Mouse (Mus musculus): ENCODE results near the gene Txnrd3. TPM values are rescaled to one million over a fixed set of nuclear protein-coding genes. Genes with fewer than 3 reads are reported as not detected.
A peak's percentile ranks its signal among the peaks of the same experiment; 100 is the strongest.

Gene Txnrd3
- polyA plus RNA-seq, 1 experiment: 9.5 TPM

DNA sequence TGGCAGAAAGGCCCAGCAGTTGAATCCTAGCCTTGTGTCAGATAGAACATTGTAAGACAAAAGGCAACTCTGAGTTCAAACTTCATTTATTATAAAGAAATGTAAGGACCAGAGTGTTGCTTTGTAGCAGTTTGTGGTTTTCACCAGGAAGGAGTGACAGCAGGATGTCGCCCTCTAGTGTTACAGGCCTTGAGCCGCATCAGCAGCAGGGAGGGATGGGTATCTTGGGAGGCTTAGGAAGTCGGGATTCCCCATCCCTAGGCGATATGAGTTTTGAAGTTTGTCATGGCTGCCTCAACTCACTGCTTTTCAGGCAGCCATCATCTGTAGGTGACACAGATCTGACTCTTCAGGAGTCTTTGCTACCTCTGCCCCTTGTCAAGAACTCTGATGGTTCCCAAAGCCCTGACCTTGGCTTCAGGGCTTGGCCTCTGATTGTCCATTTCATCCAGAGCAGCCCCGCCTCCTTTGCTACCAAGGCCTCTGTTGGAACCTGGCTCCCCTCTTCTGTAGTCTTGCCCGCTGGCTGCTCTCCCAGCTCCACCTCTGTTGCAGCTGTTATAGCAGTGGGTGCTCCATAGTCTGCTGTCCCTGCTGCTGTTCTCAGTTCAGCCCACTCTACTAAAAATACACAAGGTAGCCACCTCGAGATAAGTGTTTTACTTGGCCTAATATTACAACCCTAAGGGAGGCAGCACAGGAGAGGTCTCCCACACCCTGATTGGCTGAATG lies 16.1 kb downstream of the Txnrd3 start:
- H3ac ChIP-seq (ENCODE audit: control insufficient read depth, insufficient read length): no peak overlapping the region
- no peak overlapping the region for H3K4me3 ChIP-seq
- H3K79me2 ChIP-seq (ENCODE audit: control insufficient read depth, insufficient read depth): no peaks in the 10 kb centered on the region
- peak overlapping the region; percentile 46 for H3K4me2 ChIP-seq (ENCODE audit: low read depth)
- H3K27me3 ChIP-seq (ENCODE audit: control insufficient read depth, insufficient read depth, insufficient read length): no peaks in the 10 kb centered on the region
- H3K36me3 ChIP-seq (ENCODE audit: control insufficient read depth, insufficient read depth): peaks cover 8% of the 10 kb centered on the region
- peak; percentile 53 to 73 (median 72) for TF ChIP-seq MYOG (IDR thresholded peaks at IDR 0.05; ENCODE audit: control insufficient read depth in 1 of 3, insufficient read depth in 1 of 3, insufficient read length in 2 of 3, low read depth in 2 of 3)
- no peak for TF ChIP-seq POLR2AphosphoS2 (IDR thresholded peaks at IDR 0.05; ENCODE audit: insufficient read length, low read depth)
- no peak for TF ChIP-seq USF1 (IDR thresholded peaks at IDR 0.05; ENCODE audit: low read depth)
- TF ChIP-seq POLR2A (IDR thresholded peaks at IDR 0.05; ENCODE audit: insufficient read length, low read depth): no peak
- TF ChIP-seq TCF12 (IDR thresholded peaks at IDR 0.05; ENCODE audit: insufficient read depth, poor library complexity, severe bottlenecking): no peak
- no peak for TF ChIP-seq E2F4 (IDR thresholded peaks at IDR 0.05; ENCODE audit: insufficient read depth)
- TF ChIP-seq MAX (IDR thresholded peaks at IDR 0.05; ENCODE audit: low read depth): no peak
- peak in 2 of 3 experiments; percentile 67 to 77 for TF ChIP-seq MYOD1 (IDR thresholded peaks at IDR 0.05; ENCODE audit: control insufficient read depth in 1 of 3, insufficient read length in 2 of 3, low read depth in 2 of 3)
- TF ChIP-seq REST (IDR thresholded peaks at IDR 0.05; ENCODE audit: insufficient read depth, insufficient read length): no peak
- no peak for TF ChIP-seq TCF3 (IDR thresholded peaks at IDR 0.05; ENCODE audit: insufficient read length, low read depth)
- no peak for TF ChIP-seq SRF (IDR thresholded peaks at IDR 0.05; ENCODE audit: control insufficient read depth, insufficient read length, low read depth)

DNA sequence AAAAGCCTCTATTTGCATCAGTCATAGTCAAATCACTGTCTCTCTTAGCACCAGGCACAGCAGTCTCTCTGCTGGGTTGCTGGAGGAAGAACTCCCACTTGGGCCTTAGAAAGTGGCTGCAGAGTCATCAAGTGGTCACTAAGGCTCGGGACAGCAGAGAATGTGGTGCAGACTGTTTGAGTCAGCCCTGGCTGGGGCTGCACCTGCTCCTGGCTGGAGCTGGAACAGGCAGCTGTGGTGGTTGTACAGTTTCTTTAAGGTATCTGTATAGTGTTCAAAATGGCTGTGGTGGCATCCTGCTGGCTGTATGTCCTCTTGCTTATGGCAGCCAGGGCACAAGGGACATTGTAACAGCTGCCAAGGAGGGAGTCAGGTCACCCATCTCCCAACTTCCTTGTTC lies 16.7 kb downstream of the Txnrd3 start:
- H3K4me3 ChIP-seq: no peak overlapping the region
- H3K27me3 ChIP-seq (ENCODE audit: control insufficient read depth, insufficient read depth, insufficient read length): no peaks in the 10 kb centered on the region
- H3K79me2 ChIP-seq (ENCODE audit: control insufficient read depth, insufficient read depth): no peaks in the 10 kb centered on the region
- H3K4me2 ChIP-seq (ENCODE audit: low read depth): peak overlapping the region; percentile 2
- TF ChIP-seq POLR2A (IDR thresholded peaks at IDR 0.05; ENCODE audit: insufficient read length, low read depth): no peak
- no peak for TF ChIP-seq USF1 (IDR thresholded peaks at IDR 0.05; ENCODE audit: low read depth)
- peak in 2 of 3 experiments; percentile 64 to 78 for TF ChIP-seq MYOD1 (IDR thresholded peaks at IDR 0.05; ENCODE audit: control insufficient read depth in 1 of 3, insufficient read length in 2 of 3, low read depth in 2 of 3)
- TF ChIP-seq CEBPB (IDR thresholded peaks at IDR 0.05; ENCODE audit: insufficient read depth, poor library complexity, severe bottlenecking): no peak
- no peak for TF ChIP-seq SRF (IDR thresholded peaks at IDR 0.05; ENCODE audit: control insufficient read depth, insufficient read length, low read depth)
- TF ChIP-seq MYOG (IDR thresholded peaks at IDR 0.05; ENCODE audit: control insufficient read depth in 1 of 3, insufficient read depth in 1 of 3, insufficient read length in 2 of 3, low read depth in 2 of 3): peak in 2 of 3 experiments; percentile 55 to 74
- no peak for TF ChIP-seq REST (IDR thresholded peaks at IDR 0.05; ENCODE audit: insufficient read depth, insufficient read length)
- TF ChIP-seq TCF3 (IDR thresholded peaks at IDR 0.05; ENCODE audit: insufficient read length, low read depth): no peak
- no peak for TF ChIP-seq E2F4 (IDR thresholded peaks at IDR 0.05; ENCODE audit: insufficient read depth)
- H3K36me3 ChIP-seq (ENCODE audit: control insufficient read depth, insufficient read depth): peaks cover 8% of the 10 kb centered on the region
- H3ac ChIP-seq (ENCODE audit: control insufficient read depth, insufficient read length): no peak overlapping the region

DNA sequence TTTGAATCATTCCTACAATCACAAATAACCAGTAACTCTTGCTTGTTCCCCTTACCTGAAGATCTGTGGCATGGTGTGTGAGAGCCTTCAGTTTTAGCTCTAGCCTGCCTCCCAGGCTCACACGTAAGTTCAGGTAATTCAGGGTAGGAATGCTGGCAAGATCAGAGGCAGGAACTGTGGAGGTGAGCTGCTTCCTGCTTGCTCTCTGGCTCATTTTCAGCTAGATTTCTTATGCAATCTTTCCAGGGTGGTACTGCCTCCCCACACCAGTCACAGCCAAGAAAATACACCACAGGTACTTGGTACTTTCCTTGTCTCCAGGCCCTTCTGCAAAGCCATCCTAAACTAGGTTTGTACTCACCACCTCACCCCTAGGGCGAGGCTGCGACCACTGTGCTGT lies 18.7 kb downstream of the Txnrd3 start:
- TF ChIP-seq SRF (IDR thresholded peaks at IDR 0.05; ENCODE audit: control insufficient read depth, insufficient read length, low read depth) (no peak), MYOG (IDR thresholded peaks at IDR 0.05; ENCODE audit: control insufficient read depth in 1 of 3, insufficient read depth in 1 of 3, insufficient read length in 2 of 3, low read depth in 2 of 3) (no peak), REST (IDR thresholded peaks at IDR 0.05; ENCODE audit: insufficient read depth, insufficient read length) (no peak), MYOD1 (IDR thresholded peaks at IDR 0.05; ENCODE audit: control insufficient read depth in 1 of 3, insufficient read length in 2 of 3, low read depth in 2 of 3) (no peak), E2F4 (IDR thresholded peaks at IDR 0.05; ENCODE audit: insufficient read depth) (no peak), USF1 (IDR thresholded peaks at IDR 0.05; ENCODE audit: low read depth) (no peak), POLR2A (IDR thresholded peaks at IDR 0.05; ENCODE audit: insufficient read length, low read depth) (no peak), CEBPB (IDR thresholded peaks at IDR 0.05; ENCODE audit: insufficient read depth, poor library complexity, severe bottlenecking) (no peak), TCF3 (IDR thresholded peaks at IDR 0.05; ENCODE audit: insufficient read length, low read depth) (no peak), POLR2AphosphoS2 (IDR thresholded peaks at IDR 0.05; ENCODE audit: insufficient read length, low read depth) (no peak), MAX (IDR thresholded peaks at IDR 0.05; ENCODE audit: low read depth) (no peak), TCF12 (IDR thresholded peaks at IDR 0.05; ENCODE audit: insufficient read depth, poor library complexity, severe bottlenecking) (no peak)
- Histone ChIP-seq H3K4me2 (ENCODE audit: low read depth) (no peak overlapping the region), H3K36me3 (ENCODE audit: control insufficient read depth, insufficient read depth) (peaks cover 5% of the 10 kb centered on the region), H3K4me3 (no peak overlapping the region), H3K79me2 (ENCODE audit: control insufficient read depth, insufficient read depth) (no peaks in the 10 kb centered on the region), H3ac (ENCODE audit: control insufficient read depth, insufficient read length) (no peak overlapping the region), H3K27me3 (ENCODE audit: control insufficient read depth, insufficient read depth, insufficient read length) (no peaks in the 10 kb centered on the region)

DNA sequence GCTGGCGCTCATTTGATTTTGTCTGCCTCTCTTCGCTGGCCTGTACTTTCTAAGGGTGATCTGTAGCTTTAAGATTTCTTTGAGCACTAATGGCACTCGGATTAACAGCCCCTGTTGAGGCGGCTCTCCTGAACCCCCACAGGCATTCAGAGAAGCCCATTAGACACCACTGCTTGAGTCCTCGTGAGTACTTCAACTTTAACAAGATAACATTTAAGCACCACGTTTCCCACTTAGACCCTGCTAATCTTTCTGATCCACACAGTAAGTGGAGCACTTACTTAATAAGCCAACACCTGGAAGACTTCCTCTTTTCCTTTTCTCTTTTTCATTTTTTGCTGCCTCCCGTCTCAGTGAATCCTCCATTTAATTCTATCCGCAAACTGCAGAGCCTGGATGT lies 21.4 kb downstream of the Txnrd3 start:
- TF ChIP-seq TCF12 (IDR thresholded peaks at IDR 0.05; ENCODE audit: insufficient read depth, poor library complexity, severe bottlenecking): no peak
- no peak for TF ChIP-seq MAX (IDR thresholded peaks at IDR 0.05; ENCODE audit: low read depth)
- TF ChIP-seq MYOG (IDR thresholded peaks at IDR 0.05; ENCODE audit: control insufficient read depth in 1 of 3, insufficient read depth in 1 of 3, insufficient read length in 2 of 3, low read depth in 2 of 3): no peak
- no peak for TF ChIP-seq USF1 (IDR thresholded peaks at IDR 0.05; ENCODE audit: low read depth)
- no peak for TF ChIP-seq REST (IDR thresholded peaks at IDR 0.05; ENCODE audit: insufficient read depth, insufficient read length)
- TF ChIP-seq SRF (IDR thresholded peaks at IDR 0.05; ENCODE audit: control insufficient read depth, insufficient read length, low read depth): no peak
- no peak for TF ChIP-seq TCF3 (IDR thresholded peaks at IDR 0.05; ENCODE audit: insufficient read length, low read depth)
- no peak for TF ChIP-seq MYOD1 (IDR thresholded peaks at IDR 0.05; ENCODE audit: control insufficient read depth in 1 of 3, insufficient read length in 2 of 3, low read depth in 2 of 3)
- no peak for TF ChIP-seq POLR2AphosphoS2 (IDR thresholded peaks at IDR 0.05; ENCODE audit: insufficient read length, low read depth)
- TF ChIP-seq POLR2A (IDR thresholded peaks at IDR 0.05; ENCODE audit: insufficient read length, low read depth): no peak
- TF ChIP-seq CEBPB (IDR thresholded peaks at IDR 0.05; ENCODE audit: insufficient read depth, poor library complexity, severe bottlenecking): no peak
- no peak overlapping the region for H3ac ChIP-seq (ENCODE audit: control insufficient read depth, insufficient read length)
- H3K4me3 ChIP-seq: no peak overlapping the region

More for the DNA sequence above, 21.4 kb downstream of the Txnrd3 start:
- no peak overlapping the region for H3K4me2 ChIP-seq (ENCODE audit: low read depth)
- no peaks in the 10 kb centered on the region for H3K27me3 ChIP-seq (ENCODE audit: control insufficient read depth, insufficient read depth, insufficient read length)
- peaks cover 5% of the 10 kb centered on the region for H3K36me3 ChIP-seq (ENCODE audit: control insufficient read depth, insufficient read depth)
- H3K79me2 ChIP-seq (ENCODE audit: control insufficient read depth, insufficient read depth): no peaks in the 10 kb centered on the region
